Mouse (Mus musculus) lung, postnatal 0 days (tissue): ENCODE measurements around the gene Ror1. TPM values are rescaled to one million over a fixed set of nuclear protein-coding genes. Genes with fewer than 3 reads are reported as not detected.

Experiments
- ATAC-seq: fragments of 200-750 bp; cut with Nextera tagmentation; 2 replicates; pipeline ENCODE4 v1.8.0; 2017; ENCODE audit warnings: moderate library complexity
- DNase-seq: peaks from one replicate; pipeline ENCODE4 v3.0.0-alpha.2; 2016; ENCODE audit warnings: low spot score
- H3K27ac ChIP-seq: fragments of 300-500 bp; sonication (generic); 2 replicates; pipeline ENCODE4 v1.5.1; 2014; ENCODE audit warnings: antibody characterized with exemption, mild to moderate bottlenecking, low read length, mixed read lengths
- H3K27me3 ChIP-seq: fragments of 300-500 bp; sonication (generic); replicated peaks from 2 replicates; pipeline ENCODE4 v1.6.1; 2014; ENCODE audit warnings: low read length, mixed read lengths; ENCODE audit not compliant: insufficient read depth
- H3K36me3 ChIP-seq: fragments of 300-500 bp; sonication (generic); 2 replicates; pipeline ENCODE4 v1.6.1; 2014; ENCODE audit warnings: low read length, mixed read lengths; ENCODE audit not compliant: insufficient read depth
- H3K4me1 ChIP-seq: fragments of 300-500 bp; sonication (generic); 2 replicates; pipeline ENCODE4 v1.6.1; 2014; ENCODE audit warnings: antibody characterized with exemption, low read depth, low read length, mixed read lengths; ENCODE audit not compliant: insufficient read depth
- H3K4me2 ChIP-seq: fragments of 300-500 bp; sonication (generic); replicated peaks from 2 replicates; pipeline ENCODE4 v1.6.1; 2014; ENCODE audit warnings: low read depth, mild to moderate bottlenecking, low read length, moderate library complexity, mixed read lengths
- H3K4me3 ChIP-seq: fragments of 300-500 bp; sonication (generic); 2 replicates; pipeline ENCODE4 v1.5.1; 2014; ENCODE audit warnings: low read depth, low read length
- H3K9ac ChIP-seq: fragments of 300-500 bp; sonication (generic); replicated peaks from 2 replicates; pipeline ENCODE4 v1.6.1; 2014; ENCODE audit warnings: low read depth, mild to moderate bottlenecking
- H3K9me3 ChIP-seq: fragments of 300-500 bp; sonication (generic); 2 replicates; pipeline ENCODE4 v1.6.1; 2016; ENCODE audit warnings: low read length, mixed read lengths
- CTCF ChIP-seq: IDR thresholded peaks from 2 replicates; pipeline ENCODE4 v1.5.1; 2016; ENCODE audit warnings: antibody characterized with exemption, mild to moderate bottlenecking
- EP300 ChIP-seq: IDR thresholded peaks from 2 replicates; pipeline ENCODE4 v1.6.1; 2016; ENCODE audit warnings: antibody characterized with exemption, mild to moderate bottlenecking, control low read depth
- WGBS: fragments of 180-500 bp; shearing (Covaris S2); extraction: QIAGEN DNeasy Blood & Tissue Kit; methylation state at CpG from one replicate; pipeline ENCODE4 v1.1.7; 2014; 5-methylcytosine and 5-hydroxymethylcytosine counted together
- polyA plus RNA-seq: library from polyadenylated mRNA; unstranded; fragments of >200 nt; fragmentation: Nextera tagmentation; extraction: Ambion mirVana; gene quantifications from 2 replicates; pipeline ENCODE4 v1.2.1, GENCODE M21; 2015

Ror1 gene
- polyA plus RNA-seq, 1 experiment from 2014 or later, result 6.2 TPM

GRCm38 (mm10) chr4:100426101-100426500 lies 330.5 kb downstream of the Ror1 start:
- Histone ChIP-seq H3K4me3 (no peak overlapping the region), H3K27me3 (no peaks in the 10 kb centered on the region), H3K4me2 (no peak overlapping the region), H3K9ac (no peak overlapping the region), H3K27ac (no peak overlapping the region), H3K4me1 (no peaks in the 10 kb centered on the region; the same call in 1 of the 2 replicates), H3K9me3 (no peaks in the 10 kb centered on the region), H3K36me3 (no peaks in the 10 kb centered on the region)
- 77% methylated on average over 1 of the region's 1 CpGs for WGBS
- ATAC-seq (no peak), DNase-seq (no peak)
- TF ChIP-seq EP300 (no peak), CTCF (no peak)

GRCm38 (mm10) chr4:100429371-100429900 lies 333.8 kb downstream of the Ror1 start:
- TF ChIP-seq CTCF, result no peak
- no peaks in the 10 kb centered on the region; the same call in 1 of the 2 replicates for H3K4me1 ChIP-seq
- peak overlapping the region; percentile 25; the same call in 1 of the 2 replicates for H3K4me2 ChIP-seq
- H3K36me3 ChIP-seq, result no peaks in the 10 kb centered on the region
- no peak overlapping the region for H3K27ac ChIP-seq
- no peak overlapping the region for H3K4me3 ChIP-seq
- no peaks in the 10 kb centered on the region for H3K27me3 ChIP-seq
- H3K9ac ChIP-seq, result no peak overlapping the region
- ATAC-seq (peak; percentile 9; the same call in 1 of the 2 replicates), DNase-seq (peak; percentile 53)
- no peaks in the 10 kb centered on the region for H3K9me3 ChIP-seq
- 49% methylated on average over 2 of the region's 2 CpGs for WGBS

- ATAC-seq, result no peak; the same call in 1 of the 2 replicates
- no peaks in the 10 kb centered on the region for H3K36me3 ChIP-seq
- TF ChIP-seq CTCF, result no peak
- no peak overlapping the region for H3K4me3 ChIP-seq
- no peak overlapping the region for H3K27ac ChIP-seq
- no peak overlapping the region for H3K4me2 ChIP-seq
- no peaks in the 10 kb centered on the region for H3K9me3 ChIP-seq
- H3K9ac ChIP-seq, result no peak overlapping the region
- H3K4me1 ChIP-seq, result no peaks in the 10 kb centered on the region
- 29% methylated on average over 8 of the region's 8 CpGs for WGBS
- no peaks in the 10 kb centered on the region for H3K27me3 ChIP-seq
- peak; percentile 48 for DNase-seq
Observed at GRCm38 (mm10) chr4:100435281-100436168, 339.9 kb downstream of the Ror1 start.

- H3K9me3 ChIP-seq, result no peaks in the 10 kb centered on the region
- WGBS, result 49% methylated on average over 4 of the region's 4 CpGs
- DNase-seq, result no peak
- no peak overlapping the region for H3K4me3 ChIP-seq
- no peak overlapping the region for H3K27ac ChIP-seq
- no peaks in the 10 kb centered on the region for H3K4me1 ChIP-seq
- no peaks in the 10 kb centered on the region for H3K27me3 ChIP-seq
- TF ChIP-seq EP300 (no peak), CTCF (no peak)
- no peak overlapping the region for H3K9ac ChIP-seq
- no peak for ATAC-seq
- no peak overlapping the region for H3K4me2 ChIP-seq
- H3K36me3 ChIP-seq, result no peaks in the 10 kb centered on the region
Observed at GRCm38 (mm10) chr4:100436169-100436547, 340.6 kb downstream of the Ror1 start.

GRCm38 (mm10) chr4:100446897-100447296 lies 351.3 kb downstream of the Ror1 start:
- TF ChIP-seq CTCF, result no peak
- no peak for TF ChIP-seq EP300
- H3K27ac ChIP-seq, result no peak overlapping the region
- no peaks in the 10 kb centered on the region for H3K4me1 ChIP-seq
- DNase-seq (no peak), ATAC-seq (no peak)
- no peaks in the 10 kb centered on the region for H3K36me3 ChIP-seq
- H3K4me3 ChIP-seq, result no peak overlapping the region
- 38% methylated on average over 3 of the region's 3 CpGs for WGBS
- H3K4me2 ChIP-seq, result no peak overlapping the region
- H3K9ac ChIP-seq, result no peak overlapping the region
- H3K9me3 ChIP-seq, result no peaks in the 10 kb centered on the region
- no peaks in the 10 kb centered on the region for H3K27me3 ChIP-seq

GRCm38 (mm10) chr4:100462493-100463120 lies 367.0 kb downstream of the Ror1 start:
- Histone ChIP-seq H3K4me2 (no peak overlapping the region), H3K9ac (no peak overlapping the region), H3K27ac (no peak overlapping the region), H3K36me3 (no peaks in the 10 kb centered on the region), H3K4me3 (no peak overlapping the region), H3K9me3 (no peaks in the 10 kb centered on the region), H3K27me3 (no peaks in the 10 kb centered on the region), H3K4me1 (no peaks in the 10 kb centered on the region)
- WGBS, result 39% methylated on average over 9 of the region's 9 CpGs
- DNase-seq, result no peak
- ATAC-seq, result no peak
- TF ChIP-seq CTCF, result no peak
- no peak for TF ChIP-seq EP300
